Mouse (Mus musculus): ENCODE measurements around the gene Nr1i2. TPM values are rescaled to one million over a fixed set of nuclear protein-coding genes. Genes with fewer than 3 reads are reported as not detected.

Nr1i2 gene
- polyA plus RNA-seq, 1 experiment, result not detected

- Histone ChIP-seq H3K36me3 (ENCODE audit: control insufficient read depth) (no peaks in the 10 kb centered on the region; the same call in 1 of the 2 replicates), H3K4me3 (replicated peaks) (no peak overlapping the region), H3K27me3 (ENCODE audit: control insufficient read depth) (no peaks in the 10 kb centered on the region), H3K4me1 (ENCODE audit: control insufficient read depth) (no peaks in the 10 kb centered on the region), H3K9me3 (ENCODE audit: control insufficient read depth, low read length) (no peaks in the 10 kb centered on the region)
- no peak for TF ChIP-seq GATA1 (IDR thresholded peaks at IDR 0.05; ENCODE audit: low read length)
- TF ChIP-seq TAL1 (IDR thresholded peaks at IDR 0.05; ENCODE audit: low read length), result no peak
These were observed 13.7 kb downstream of the Nr1i2 start for GRCm38 (mm10) chr16:38280951-38281350.

- TF ChIP-seq TAL1 (IDR thresholded peaks at IDR 0.05; ENCODE audit: low read length) (no peak), GATA1 (IDR thresholded peaks at IDR 0.05; ENCODE audit: low read length) (no peak)
- Histone ChIP-seq H3K9me3 (ENCODE audit: control insufficient read depth, low read length) (no peaks in the 10 kb centered on the region), H3K36me3 (ENCODE audit: control insufficient read depth) (no peaks in the 10 kb centered on the region), H3K4me3 (replicated peaks) (no peak overlapping the region), H3K4me1 (ENCODE audit: control insufficient read depth) (no peaks in the 10 kb centered on the region), H3K27me3 (ENCODE audit: control insufficient read depth) (no peaks in the 10 kb centered on the region)
These were observed 14.8 kb downstream of the Nr1i2 start for GRCm38 (mm10) chr16:38279794-38280193.

GRCm38 (mm10) chr16:38274737-38275136, 19.9 kb downstream of the Nr1i2 start:
- Histone ChIP-seq H3K4me3 (replicated peaks) (no peak overlapping the region), H3K36me3 (ENCODE audit: control insufficient read depth) (no peaks in the 10 kb centered on the region), H3K9me3 (ENCODE audit: control insufficient read depth, low read length) (no peaks in the 10 kb centered on the region), H3K27me3 (ENCODE audit: control insufficient read depth) (no peaks in the 10 kb centered on the region), H3K4me1 (ENCODE audit: control insufficient read depth) (no peaks in the 10 kb centered on the region)
- TF ChIP-seq GATA1 (IDR thresholded peaks at IDR 0.05; ENCODE audit: low read length) (no peak), TAL1 (IDR thresholded peaks at IDR 0.05; ENCODE audit: low read length) (no peak)

GRCm38 (mm10) chr16:38272483-38272882, 22.1 kb downstream of the Nr1i2 start:
- H3K27me3 ChIP-seq (ENCODE audit: control insufficient read depth), result no peaks in the 10 kb centered on the region
- H3K36me3 ChIP-seq (ENCODE audit: control insufficient read depth), result no peaks in the 10 kb centered on the region
- no peaks in the 10 kb centered on the region for H3K9me3 ChIP-seq (ENCODE audit: control insufficient read depth, low read length)
- H3K4me3 ChIP-seq (replicated peaks), result no peak overlapping the region
- TF ChIP-seq TAL1 (IDR thresholded peaks at IDR 0.05; ENCODE audit: low read length) (no peak), GATA1 (IDR thresholded peaks at IDR 0.05; ENCODE audit: low read length) (no peak)
- no peaks in the 10 kb centered on the region for H3K4me1 ChIP-seq (ENCODE audit: control insufficient read depth)

GRCm38 (mm10) chr16:38271601-38272000, 23.0 kb downstream of the Nr1i2 start:
- Histone ChIP-seq H3K27me3 (ENCODE audit: control insufficient read depth) (no peaks in the 10 kb centered on the region), H3K9me3 (ENCODE audit: control insufficient read depth, low read length) (no peaks in the 10 kb centered on the region), H3K4me1 (ENCODE audit: control insufficient read depth) (no peaks in the 10 kb centered on the region), H3K36me3 (ENCODE audit: control insufficient read depth) (no peaks in the 10 kb centered on the region), H3K4me3 (replicated peaks) (no peak overlapping the region)
- TF ChIP-seq TAL1 (IDR thresholded peaks at IDR 0.05; ENCODE audit: low read length) (no peak), GATA1 (IDR thresholded peaks at IDR 0.05; ENCODE audit: low read length) (no peak)

- Histone ChIP-seq H3K36me3 (ENCODE audit: control insufficient read depth) (peaks cover under 1% of the 10 kb centered on the region; the same call in 1 of the 2 replicates), H3K4me3 (replicated peaks) (no peak overlapping the region), H3K9me3 (ENCODE audit: control insufficient read depth, low read length) (no peaks in the 10 kb centered on the region), H3K4me1 (ENCODE audit: control insufficient read depth) (no peaks in the 10 kb centered on the region), H3K27me3 (ENCODE audit: control insufficient read depth) (no peaks in the 10 kb centered on the region)
- TF ChIP-seq GATA1 (IDR thresholded peaks at IDR 0.05; ENCODE audit: low read length) (no peak), TAL1 (IDR thresholded peaks at IDR 0.05; ENCODE audit: low read length) (no peak)
These were observed 38.7 kb downstream of the Nr1i2 start for GRCm38 (mm10) chr16:38255927-38256326.

- Histone ChIP-seq H3K36me3 (ENCODE audit: control insufficient read depth) (peaks cover 2% of the 10 kb centered on the region; the same call in 1 of the 2 replicates), H3K4me1 (ENCODE audit: control insufficient read depth) (no peaks in the 10 kb centered on the region), H3K9me3 (ENCODE audit: control insufficient read depth, low read length) (no peaks in the 10 kb centered on the region), H3K27me3 (ENCODE audit: control insufficient read depth) (no peaks in the 10 kb centered on the region; the same call in 1 of the 2 replicates), H3K4me3 (replicated peaks) (no peak overlapping the region)
- no peak for TF ChIP-seq GATA1 (IDR thresholded peaks at IDR 0.05; ENCODE audit: low read length)
- TF ChIP-seq TAL1 (IDR thresholded peaks at IDR 0.05; ENCODE audit: low read length), result no peak
These were observed 39.5 kb downstream of the Nr1i2 start for GRCm38 (mm10) chr16:38255107-38255506.

GRCm38 (mm10) chr16:38254001-38254400, 40.6 kb downstream of the Nr1i2 start:
- Histone ChIP-seq H3K4me3 (replicated peaks) (no peak overlapping the region), H3K9me3 (ENCODE audit: control insufficient read depth, low read length) (no peaks in the 10 kb centered on the region), H3K4me1 (ENCODE audit: control insufficient read depth) (no peaks in the 10 kb centered on the region), H3K36me3 (ENCODE audit: control insufficient read depth) (peaks cover 2% of the 10 kb centered on the region; the same call in 1 of the 2 replicates), H3K27me3 (ENCODE audit: control insufficient read depth) (no peaks in the 10 kb centered on the region; the same call in 1 of the 2 replicates)
- TF ChIP-seq GATA1 (IDR thresholded peaks at IDR 0.05; ENCODE audit: low read length) (no peak), TAL1 (IDR thresholded peaks at IDR 0.05; ENCODE audit: low read length) (no peak)

GRCm38 (mm10) chr16:38250467-38250866, 44.2 kb downstream of the Nr1i2 start:
- Histone ChIP-seq H3K27me3 (ENCODE audit: control insufficient read depth) (no peaks in the 10 kb centered on the region; the same call in 1 of the 2 replicates), H3K4me1 (ENCODE audit: control insufficient read depth) (no peaks in the 10 kb centered on the region), H3K4me3 (replicated peaks) (no peak overlapping the region), H3K9me3 (ENCODE audit: control insufficient read depth, low read length) (no peaks in the 10 kb centered on the region), H3K36me3 (ENCODE audit: control insufficient read depth) (peaks cover 2% of the 10 kb centered on the region; the same call in 1 of the 2 replicates)
- TF ChIP-seq TAL1 (IDR thresholded peaks at IDR 0.05; ENCODE audit: low read length) (no peak), GATA1 (IDR thresholded peaks at IDR 0.05; ENCODE audit: low read length) (peak; percentile 58)
